Mouse (Mus musculus): ENCODE results near the gene Stim1.
A peak's percentile ranks its signal among the peaks of the same experiment; 100 is the strongest.
"Not testable (repeated sequence)": the region's sequence is repeated elsewhere in the genome, so short reads cannot be mapped to it uniquely, and the experiment has no call there.

Gene Stim1

DNA sequence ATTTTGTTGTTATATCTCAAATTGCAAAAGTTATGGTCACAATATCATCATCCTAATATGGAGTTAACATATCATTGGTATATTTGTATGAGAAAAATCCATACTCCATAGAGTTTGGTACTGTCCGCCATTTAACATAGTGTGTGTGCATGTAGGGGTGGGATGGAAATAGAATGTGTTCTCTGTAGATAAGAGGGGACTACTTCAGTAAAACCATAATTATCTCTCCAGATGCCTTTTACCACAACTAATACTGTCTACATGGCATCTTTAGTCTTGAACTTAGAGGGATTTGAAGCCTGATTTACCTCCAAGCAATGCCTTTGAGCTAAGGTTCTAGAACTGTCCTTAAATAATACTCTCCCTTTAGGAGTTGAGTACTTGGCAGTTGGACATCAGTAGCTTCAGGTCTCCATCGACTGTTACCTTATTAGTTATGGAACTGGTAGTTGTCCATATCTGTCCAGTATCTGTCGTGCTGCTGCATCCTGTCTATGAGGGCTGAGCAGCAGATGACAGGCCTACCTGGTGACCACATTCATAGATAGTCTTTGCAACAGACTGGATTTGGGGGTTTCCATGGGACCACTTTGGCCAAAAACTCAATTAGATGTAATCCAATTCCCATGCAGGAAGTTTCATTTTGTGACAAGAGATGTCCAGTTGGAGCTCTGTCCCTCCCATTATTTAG is 105.9 kb downstream of the Stim1 start:
- DNase-seq: no peak

DNA sequence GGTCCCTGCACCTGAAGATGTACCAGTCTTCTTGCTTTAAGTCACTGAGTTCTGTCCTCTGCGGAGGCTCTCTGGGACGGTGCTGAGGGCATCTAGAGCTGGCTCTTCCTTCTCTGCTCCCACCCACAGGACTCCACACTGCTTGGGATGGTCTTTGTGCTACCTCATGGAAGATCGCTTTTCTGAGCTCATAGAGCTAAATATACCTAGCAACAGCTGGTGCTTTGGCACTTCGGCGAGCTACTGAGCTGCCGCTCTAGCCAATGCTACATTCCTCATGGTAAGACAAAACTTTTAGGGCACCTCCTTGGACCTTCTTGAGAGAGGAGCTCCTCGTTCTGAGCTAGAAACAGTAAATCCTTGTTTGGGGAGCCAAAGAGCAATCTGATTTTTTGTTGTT is 115.6 kb downstream of the Stim1 start:
- DNase-seq: peak in 1 of 2 experiments; percentile 25

DNA sequence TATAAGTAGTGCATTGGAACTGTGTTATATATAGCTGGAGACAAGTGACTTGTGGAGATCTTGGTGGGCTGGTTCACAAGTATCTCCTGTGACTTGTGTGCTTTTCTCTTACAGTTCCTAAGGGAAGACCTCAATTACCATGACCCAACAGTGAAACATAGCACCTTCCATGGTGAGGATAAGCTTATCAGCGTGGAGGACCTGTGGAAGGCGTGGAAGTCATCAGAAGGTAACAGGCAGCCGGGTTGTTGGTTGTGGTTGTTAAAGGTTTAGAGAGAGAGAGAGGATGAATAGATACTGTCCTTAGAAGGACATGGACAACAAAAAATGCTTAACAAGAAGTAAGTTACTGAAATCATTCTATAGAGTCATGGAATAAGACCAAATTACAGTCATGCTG is 118.4 kb downstream of the Stim1 start:
- no peak for DNase-seq

DNA sequence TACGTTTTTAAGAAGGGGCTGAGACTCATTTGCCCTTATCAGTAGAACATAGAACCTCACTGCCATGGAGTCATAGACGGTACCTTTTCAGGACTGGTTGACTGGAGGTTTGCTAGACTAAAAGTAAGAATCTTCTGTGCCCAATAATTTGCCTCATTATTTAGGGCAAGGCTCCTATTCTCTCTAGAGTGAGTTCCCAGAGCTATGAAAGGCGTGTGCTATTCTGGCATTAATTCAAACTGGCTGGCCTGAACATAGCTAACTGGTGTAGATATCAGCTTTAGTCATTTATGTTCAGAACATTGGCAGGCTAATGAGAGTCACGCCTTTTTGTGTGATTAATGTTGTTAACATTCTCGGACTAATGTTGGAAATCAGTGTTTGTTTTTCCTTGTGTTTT is 121.5 kb downstream of the Stim1 start:
- DNase-seq: no peak

DNA sequence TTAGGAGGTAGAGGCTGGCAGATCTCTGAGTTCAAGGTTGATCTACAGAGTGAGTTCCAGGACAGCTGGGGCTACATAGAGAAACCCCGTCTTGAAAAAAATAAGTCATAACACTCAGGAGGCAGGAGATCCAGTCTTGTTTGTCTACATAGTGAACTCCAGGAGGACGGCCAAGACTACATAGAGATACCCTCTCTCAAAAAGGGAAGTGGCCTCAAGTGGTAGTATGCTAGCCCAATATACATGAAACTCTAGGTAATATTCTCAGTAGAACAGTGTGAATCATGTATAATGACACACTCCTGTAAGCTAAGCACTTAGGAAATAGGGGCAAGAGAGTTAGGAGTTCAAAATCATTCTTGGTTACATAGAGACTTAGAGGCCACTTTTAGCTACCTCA is 126.3 kb downstream of the Stim1 start:
- no peak for DNase-seq

DNA sequence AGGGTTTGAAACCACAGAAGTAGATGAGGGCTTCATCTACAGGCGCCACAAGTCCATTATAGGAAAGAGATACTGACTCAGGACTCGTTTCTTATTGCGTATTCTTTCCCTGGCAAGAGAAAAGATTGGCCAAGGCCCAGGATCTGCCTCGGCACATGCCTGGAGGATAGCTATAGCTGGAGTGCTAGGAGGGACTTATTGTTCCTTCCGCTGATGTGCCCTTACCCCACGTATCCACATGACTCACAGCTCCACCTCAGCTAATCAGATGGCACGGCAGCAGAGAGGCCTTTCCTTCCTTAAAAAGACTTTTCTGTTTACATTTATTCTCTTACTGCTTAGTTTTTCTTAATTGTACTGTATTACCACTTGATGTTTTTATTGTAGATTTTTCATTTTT is 128.3 kb downstream of the Stim1 start:
- peak in 1 of 2 experiments; percentile 27 for DNase-seq

DNA sequence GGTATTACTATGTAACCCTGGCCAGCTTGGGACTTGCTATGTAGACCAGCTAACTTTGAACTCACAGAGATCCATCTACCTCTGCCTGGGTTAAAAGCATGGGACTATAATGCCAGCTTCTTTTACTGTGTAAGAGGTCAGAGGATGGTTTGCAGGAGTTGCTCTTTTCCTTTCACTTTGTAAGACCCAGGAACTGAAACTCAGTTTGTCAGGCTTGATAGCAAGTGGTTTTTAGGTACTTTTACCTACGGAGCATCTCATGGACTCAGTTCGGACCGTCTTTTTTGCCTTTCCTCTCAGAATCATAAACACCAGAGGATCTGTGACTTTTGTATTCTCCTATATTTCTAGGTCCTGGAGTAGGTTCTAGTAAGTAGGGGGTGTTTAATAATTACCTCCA is 128.7 kb downstream of the Stim1 start:
- no peak for DNase-seq

DNA sequence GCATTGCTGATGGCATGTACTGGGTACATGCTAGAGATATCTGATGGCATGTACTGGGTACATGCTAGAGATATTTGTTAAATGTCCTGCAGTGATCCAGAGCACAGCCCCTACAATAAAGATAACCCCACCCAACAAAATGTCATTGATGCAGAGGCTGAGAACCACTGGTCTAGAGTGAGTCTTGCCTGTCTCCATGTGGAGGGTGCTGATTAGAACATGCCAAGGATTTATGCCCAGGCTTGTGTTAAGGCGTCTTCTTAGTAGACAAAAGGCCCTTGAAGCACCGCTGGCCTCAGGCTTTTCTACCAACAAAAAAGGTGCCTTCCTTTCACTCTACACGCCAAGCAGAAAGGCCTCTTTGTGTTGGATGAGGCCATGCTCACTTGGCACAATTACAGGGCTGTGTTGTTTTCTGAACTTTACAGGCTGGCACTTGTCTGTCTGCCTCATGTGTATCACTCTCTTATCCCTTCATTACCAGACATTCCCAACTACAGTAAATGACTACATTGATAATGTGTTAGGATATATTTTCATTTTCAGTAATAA is 131.7 kb downstream of the Stim1 start:
- no peak for DNase-seq

DNA sequence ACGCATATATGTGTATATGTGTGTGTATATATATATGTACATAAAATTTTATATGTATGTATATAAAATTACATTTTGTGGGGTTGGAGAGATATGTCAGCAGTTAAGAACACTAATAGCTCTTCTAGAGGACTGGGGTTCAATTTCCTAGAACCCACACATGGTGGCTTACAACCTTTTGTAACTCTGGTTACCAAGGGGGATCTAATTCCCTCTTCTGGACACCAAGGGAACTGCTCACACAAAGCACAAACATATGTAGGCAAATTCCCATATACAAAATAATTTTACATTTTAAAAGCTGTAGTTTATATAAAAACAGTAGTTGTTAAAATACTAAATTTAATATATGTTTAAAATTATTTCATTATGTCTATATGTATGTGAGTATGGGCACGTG is 136.5 kb downstream of the Stim1 start:
- no peak for DNase-seq

DNA sequence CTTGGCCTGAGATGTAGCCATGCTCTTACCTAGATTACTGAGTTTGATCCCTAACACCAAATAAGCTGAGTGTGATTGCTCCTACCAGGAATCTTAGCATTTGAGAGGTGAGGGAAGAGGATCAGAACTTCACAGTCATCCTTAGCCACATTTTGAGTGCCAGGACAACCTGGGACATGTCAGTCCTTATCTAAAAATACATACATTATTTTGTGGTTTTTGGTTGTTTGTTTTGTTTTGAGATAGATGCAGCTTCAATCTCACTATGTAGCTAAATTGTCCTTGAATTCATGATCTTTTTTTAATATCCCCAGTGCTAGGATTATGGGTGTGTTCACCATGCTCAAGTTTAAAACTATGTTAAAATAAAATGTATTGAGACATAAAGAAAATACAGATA is 139.8 kb downstream of the Stim1 start:
- no peak for DNase-seq

DNA sequence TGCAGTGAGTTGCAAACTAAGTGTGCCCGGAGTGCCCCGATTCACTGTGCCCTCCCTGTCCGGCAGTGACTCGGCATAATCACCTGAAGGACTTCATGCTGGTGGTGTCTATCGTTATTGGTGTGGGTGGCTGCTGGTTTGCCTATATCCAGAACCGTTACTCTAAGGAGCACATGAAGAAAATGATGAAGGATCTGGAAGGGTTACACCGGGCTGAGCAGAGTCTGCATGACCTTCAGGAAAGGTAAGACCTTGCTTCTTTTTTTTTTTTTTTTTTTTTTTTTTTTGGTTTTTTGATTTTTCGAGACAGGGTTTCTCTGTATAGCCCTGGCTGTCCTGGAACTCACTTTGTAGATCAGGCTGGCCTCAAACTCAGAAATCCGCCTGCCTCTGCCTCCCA is 147.7 kb downstream of the Stim1 start:
- not testable (repeated sequence) for DNase-seq

DNA sequence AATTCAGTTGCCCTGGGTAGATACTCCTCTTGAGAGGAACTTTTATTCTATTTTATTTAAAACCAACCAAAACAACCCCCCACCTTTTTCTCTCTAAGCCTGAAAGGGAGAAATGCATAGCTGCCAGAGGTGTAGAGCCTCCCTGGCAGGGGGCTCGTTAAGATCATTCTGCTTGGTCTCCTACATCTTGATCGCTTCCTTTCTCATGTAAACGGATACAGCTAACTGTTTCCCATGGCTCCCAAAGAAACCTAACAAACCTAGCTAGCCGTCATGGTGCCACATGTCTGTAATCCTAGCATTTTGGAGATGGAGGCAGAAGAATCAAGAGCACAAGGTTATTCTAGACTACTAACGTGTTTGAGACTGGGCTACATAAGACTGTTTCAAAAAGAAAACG is 148.2 kb downstream of the Stim1 start:
- no peak for DNase-seq

DNA sequence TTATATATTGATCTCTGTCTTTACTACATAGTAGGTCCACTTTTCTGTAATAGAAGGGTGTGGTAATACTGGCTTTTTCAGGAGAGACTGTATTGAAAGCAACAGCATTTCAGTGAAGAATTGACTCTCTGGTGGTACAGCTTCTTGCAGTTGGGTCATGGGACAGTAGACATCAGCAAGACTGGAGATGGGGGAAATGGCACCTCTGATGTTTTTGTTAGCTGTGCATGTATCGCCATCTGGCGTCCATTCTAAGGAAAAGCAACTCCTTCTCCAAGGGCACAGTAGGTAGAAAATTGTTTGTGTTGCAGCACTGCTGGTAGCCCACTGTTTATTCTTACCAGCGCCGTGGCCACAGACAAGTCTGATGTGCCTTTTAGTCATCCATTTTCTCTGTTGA is 149.8 kb downstream of the Stim1 start:
- peak; percentile 58 to 61 for DNase-seq

DNA sequence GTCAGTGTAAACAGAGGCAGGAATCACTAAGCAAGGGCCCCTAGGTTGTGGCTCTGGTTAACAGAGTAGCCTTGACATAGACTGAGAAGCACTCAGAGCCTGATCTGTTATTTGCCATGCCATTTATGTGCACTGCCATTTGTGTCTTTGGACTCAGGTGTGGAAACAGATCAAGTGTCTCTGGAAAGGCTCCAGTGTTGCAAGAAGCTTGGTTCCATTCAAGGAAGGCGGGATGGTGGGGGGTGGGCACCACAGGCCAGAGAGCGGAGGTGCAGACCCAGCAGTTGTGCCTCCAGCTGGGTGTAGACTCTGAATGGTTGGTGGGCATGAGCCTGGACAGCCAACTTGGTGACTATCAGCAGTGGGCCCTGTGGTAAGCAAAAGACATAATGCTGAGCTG is 154.4 kb downstream of the Stim1 start:
- DNase-seq: no peak

DNA sequence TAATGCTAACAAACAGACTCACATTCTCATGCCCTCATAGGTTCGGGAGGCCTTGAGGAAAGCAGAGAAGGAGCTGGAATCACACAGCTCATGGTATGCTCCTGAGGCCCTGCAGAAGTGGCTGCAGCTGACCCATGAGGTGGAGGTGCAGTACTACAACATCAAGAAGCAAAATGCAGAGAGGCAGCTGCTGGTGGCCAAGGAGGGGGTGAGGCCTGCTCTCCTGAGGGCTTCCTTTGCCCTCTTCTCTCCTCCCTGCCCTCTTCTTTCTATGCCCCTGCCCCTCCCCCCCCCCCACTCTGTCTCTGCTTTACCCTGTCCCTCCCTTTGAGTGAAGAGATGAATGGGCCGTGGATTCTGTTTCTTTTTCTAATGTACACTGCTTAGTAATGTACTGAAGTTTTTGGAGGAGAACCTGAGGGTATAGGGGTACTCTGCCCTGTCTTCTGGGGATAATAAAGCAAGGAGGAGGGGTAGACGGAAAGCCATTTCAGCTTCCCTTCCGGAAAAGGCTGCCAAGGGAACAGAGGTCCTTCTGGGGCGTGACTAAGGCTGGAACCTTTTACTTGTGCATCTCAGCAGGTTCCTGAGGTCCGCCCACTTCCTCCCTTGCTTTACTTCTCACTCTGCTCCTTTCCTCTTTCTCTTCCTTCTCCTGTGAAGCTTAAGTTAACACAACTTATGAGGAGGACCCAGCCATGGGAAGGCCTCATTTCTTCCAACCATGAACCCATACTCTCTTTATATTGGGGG is 158.5 kb downstream of the Stim1 start:
- no peak for DNase-seq

DNA sequence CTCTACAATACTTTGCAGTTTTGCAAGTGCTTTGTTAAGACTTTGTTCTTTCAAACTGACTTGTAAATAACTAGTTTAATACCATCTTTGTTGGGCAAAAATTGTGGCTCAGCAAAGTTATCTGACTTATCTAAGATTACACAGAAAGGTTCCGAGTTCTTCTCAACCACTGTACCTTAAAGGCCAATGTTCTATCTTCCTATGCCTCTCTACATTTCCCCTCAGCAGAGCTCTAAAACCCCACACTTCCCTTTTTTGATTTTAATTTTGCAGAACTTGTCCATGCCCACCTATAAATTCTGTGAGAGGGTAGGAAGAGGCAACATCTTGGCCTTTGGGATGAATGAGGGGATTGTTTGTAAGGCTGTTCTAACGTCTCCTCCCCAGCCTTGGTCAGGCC is 166.7 kb downstream of the Stim1 start:
- DNase-seq: no peak

DNA sequence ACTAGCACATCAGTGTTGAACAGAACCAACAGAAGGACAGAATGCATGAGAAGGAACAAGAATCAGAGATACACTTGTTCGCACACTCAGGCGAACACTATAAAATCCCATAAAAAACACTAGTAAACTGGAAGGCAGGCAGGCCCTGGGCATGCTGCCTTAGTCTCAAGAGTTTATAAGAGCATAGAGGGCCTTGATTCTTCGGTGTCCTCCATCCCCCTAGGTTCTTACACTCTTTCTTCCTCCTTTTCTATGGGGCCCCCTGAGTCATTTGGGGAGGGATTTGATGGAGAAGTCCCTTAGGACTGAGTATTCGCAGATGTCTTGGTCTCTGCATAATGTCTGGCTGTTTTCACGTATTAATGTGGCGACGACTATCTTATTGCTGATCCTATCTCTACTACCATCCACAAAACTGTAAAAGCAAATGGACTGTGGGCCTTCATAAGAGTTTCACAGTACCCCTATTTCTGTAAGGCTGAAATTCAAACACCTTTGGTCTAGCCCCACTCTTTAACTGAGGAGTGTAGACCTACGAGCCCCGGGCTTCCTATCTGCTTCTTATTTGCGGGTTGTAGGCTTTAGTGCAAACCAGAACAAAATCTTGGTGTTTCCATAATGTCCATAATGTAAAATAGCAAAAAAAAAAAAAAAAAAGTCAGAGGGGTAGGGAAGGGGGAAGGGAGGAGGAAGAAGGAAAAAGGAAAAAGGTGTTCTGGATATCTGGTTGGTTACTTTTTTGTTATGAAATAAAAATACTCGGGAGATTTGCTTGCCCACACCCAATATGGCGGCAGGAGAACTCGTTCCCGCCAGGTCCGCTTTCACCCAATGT is 173.4 kb downstream of the Stim1 start:
- no peak for DNase-seq

DNA sequence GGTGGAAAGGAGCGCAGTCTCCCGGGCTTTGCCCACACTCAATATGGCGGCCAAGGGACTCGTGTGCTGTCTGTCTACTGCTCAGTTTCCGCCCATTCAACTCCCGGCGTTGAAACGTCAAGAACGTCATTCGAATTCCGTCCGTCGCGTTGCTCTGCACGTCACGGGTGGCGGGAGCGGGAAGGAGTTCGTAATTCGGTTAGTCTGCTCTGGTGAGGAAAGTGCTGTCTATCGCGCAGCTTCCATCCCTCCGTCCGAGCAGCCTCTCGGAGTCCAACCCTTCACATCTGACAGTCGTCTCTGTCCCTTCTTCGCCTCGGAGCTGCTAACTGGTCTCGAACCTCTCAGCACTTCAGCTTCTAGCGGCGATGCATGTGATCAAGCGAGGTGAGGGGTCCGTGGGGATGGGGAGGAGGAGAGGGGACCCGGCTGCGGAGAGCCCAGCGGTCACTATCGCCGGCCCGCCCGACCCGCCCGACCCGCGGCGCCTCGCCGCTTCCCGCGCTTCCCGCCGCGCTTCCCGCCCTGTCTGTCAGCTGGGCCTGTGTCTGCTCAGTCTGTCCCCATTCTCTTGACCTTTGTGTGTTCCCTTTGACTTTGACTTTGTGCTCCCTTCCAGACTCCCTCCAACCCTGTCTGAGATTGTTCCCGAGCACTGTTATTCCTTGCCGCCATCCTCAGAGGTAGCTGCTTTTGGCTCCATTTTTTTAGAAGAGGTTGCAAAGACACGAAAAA is 174.2 kb downstream of the Stim1 start, which contains the start of gene Rrm1:
Gene Rrm1 (plus strand): TSS at position 39 of the 735 bp plus-strand sequence.
- DNase-seq: peak; percentile 95

DNA sequence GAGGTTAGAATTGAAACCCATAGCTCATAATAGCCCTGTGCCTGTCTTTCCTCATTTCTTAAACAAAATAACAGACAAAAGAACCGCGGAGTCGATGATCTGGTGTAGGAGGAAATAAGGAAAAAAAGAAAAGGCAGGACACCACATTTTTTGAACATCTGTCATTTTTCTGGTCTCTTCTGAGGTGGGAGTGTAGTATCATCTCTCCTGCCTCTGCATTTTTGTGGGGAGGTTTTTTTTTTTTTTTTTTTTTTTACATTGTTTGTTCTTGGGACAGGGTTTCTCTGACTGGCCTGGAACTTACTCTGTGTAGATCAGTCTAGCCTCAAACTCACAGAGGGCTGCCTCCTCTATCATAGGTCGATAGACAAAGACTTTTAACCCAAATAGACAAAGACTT is 174.8 kb downstream of the Stim1 start:
- no peak for DNase-seq

DNA sequence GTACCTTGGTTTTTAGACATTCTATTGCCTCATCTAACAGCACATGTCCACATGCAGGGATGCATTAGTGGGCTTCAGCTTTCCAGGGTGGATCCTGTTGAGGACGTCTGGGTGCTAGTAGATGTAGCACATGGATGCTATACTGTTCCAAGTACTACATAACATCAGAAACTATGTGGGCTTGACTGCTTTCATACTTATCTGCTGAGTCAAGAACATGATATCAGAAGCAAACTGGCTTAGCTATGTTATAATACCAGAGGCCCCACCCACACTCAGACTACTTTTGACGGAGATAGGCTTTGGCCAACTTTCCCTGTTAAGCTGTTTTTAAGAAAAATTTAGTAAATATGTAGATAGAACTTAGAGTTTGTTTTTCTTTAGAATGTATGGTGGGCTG is 176.7 kb downstream of the Stim1 start:
- DNase-seq: no peak

DNA sequence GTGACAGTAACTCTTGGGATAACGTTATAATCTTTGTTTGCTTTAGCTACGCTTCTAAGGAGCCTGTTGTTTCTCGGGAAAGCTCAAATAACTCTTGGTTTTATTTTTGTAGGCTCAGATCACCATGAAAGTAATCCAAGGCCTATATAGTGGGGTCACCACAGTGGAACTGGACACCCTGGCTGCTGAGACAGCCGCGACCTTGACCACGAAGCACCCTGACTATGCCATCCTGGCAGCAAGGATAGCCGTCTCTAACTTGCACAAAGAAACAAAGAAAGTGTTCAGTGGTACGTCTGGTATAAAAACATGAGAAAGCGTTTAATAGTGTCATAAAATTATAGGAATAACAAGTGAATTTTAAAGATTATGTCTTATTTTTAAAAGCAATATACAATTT is 178.8 kb downstream of the Stim1 start:
- no peak for DNase-seq

DNA sequence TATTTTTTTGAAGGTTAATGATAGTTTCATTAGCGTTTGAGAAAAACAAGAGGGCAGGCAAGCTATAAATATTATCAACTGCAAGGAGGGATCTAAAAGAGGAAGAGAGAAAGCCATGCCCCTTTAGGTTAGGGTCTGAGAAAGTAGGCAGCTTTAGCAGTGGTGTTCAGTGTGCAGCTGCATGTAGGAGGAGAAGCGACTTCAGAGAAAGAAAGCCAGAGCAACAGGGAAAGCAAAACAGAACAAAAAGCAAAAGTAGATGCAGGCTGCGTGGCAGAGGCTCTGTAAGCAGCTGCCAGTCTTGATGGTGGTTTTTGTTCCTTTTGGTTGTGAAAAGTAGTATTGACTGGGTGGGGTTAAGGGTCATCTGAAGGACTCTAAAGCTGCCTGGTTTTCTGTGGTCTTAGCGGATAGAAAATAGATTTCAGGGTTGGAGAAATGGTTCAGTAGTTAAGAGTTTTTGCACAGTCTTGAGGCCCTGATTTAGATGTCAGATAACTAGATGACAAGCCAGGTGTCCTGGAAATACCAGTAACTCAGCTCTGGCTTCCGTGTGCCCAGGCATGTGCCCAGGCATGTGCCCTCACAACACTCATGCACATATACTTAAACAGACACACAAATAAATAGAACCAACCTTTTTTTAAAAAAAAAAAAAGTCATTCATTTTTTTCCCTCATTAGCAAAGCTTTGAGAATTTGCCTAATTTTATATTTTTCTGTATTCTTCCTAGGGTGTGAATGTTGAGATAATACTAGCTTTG is 191.2 kb downstream of the Stim1 start:
- no peak for DNase-seq

All from cerebellum, postnatal 25 days (tissue).